Mouse (Mus musculus): ENCODE measurements around the gene Camk2d.

GRCm38 (mm10) chr3:126620152-126620551 is 24.1 kb downstream of the Camk2d start:
- TF ChIP-seq CTCF (IDR thresholded peaks at IDR 0.05) (no peak), EP300 (IDR thresholded peaks at IDR 0.05) (no peak)
